Comparison of ENCODE assay signal across 8 mouse cellular contexts in the genomic region with DNA sequence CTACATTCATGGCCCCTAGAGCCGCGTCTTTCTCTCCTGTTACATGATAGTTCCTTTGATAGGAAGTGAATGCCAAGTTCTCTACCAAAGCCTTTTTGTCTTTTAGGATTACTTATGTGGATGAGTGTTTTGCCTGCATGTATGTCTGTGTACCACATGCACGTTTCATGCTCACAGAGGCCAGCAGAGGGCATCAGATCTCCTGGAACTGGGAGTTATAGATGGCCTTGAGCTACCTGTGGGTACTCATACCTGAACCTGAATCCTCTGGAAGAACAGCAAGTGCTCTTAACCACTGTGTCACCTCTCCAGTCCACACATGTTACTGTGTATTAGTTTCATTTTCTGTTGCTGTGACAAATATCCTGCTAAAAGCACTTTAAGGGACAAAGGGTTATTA. TPM values are rescaled to one million over a fixed set of nuclear protein-coding genes. Genes with fewer than 3 reads are reported as not detected.
DNase-seq lines count a peak whose midpoint lies in the region; ATAC-seq lines count a peak whose summit lies in the region.

No protein-coding gene starts in this region.

- peaks cover 21% of the 10 kb centered on the region for H3K4me1 ChIP-seq in midbrain, embryonic 10.5 days
- H3K4me1 ChIP-seq in midbrain, embryonic 13.5 days (replicated peaks) = peaks cover 13% of the 10 kb centered on the region
- peaks cover 18% of the 10 kb centered on the region for H3K4me1 ChIP-seq in embryonic facial prominence, embryonic 10.5 days

- H3K4me2 ChIP-seq in midbrain, embryonic 13.5 days (replicated peaks) = no peak overlapping the region

- peaks cover 27% of the 10 kb centered on the region for H3K27me3 ChIP-seq in midbrain, embryonic 10.5 days (ENCODE audit: low read depth, poor library complexity, severe bottlenecking)
- H3K27me3 ChIP-seq in midbrain, embryonic 13.5 days = no peaks in the 10 kb centered on the region
- H3K27me3 ChIP-seq in embryonic facial prominence, embryonic 10.5 days (replicated peaks; ENCODE audit: low read depth, poor library complexity, severe bottlenecking) = peaks cover 29% of the 10 kb centered on the region

- no peak overlapping the region for H3K9ac ChIP-seq in midbrain, embryonic 13.5 days (replicated peaks)

- no peak overlapping the region for H3K4me3 ChIP-seq in midbrain, embryonic 10.5 days
- H3K4me3 ChIP-seq in midbrain, embryonic 13.5 days (replicated peaks) = no peak overlapping the region
- no peak overlapping the region for H3K4me3 ChIP-seq in embryonic facial prominence, embryonic 10.5 days

- peaks cover 74% of the 10 kb centered on the region for H3K36me3 ChIP-seq in midbrain, embryonic 10.5 days
- H3K36me3 ChIP-seq in midbrain, embryonic 13.5 days = peaks cover 69% of the 10 kb centered on the region
- peaks cover 73% of the 10 kb centered on the region for H3K36me3 ChIP-seq in embryonic facial prominence, embryonic 10.5 days (replicated peaks)

- 76% methylated on average over 3 of the region's 3 CpGs for WGBS in midbrain, embryonic 10.5 days
- WGBS in midbrain, embryonic 13.5 days = 64% methylated on average over 3 of the region's 3 CpGs
- WGBS in embryonic facial prominence, embryonic 10.5 days = 67% methylated on average over 3 of the region's 3 CpGs

- no peak for ATAC-seq in midbrain, embryonic 13.5 days
- no peak for ATAC-seq in monocyte, adult 5-6 weeks (replicated peaks; ENCODE audit: insufficient number of reproducible peaks, low FRiP score, low TSS enrichment, poor library complexity, severe bottlenecking)

- peak; percentile 64 to 78 for DNase-seq in cerebellum, postnatal 14 days
- DNase-seq in cerebellum, adult 8-10 months = no peak
- DNase-seq in midbrain, embryonic 10.5 days (ENCODE audit: low spot score) = peak; percentile 26
- DNase-seq in embryonic facial prominence, embryonic 10.5 days (ENCODE audit: low spot score) = peak; percentile 38
- peak; percentile 61 for DNase-seq in lung, postnatal 25 days (ENCODE audit: low spot score)
- no peak for DNase-seq in Muller cell, postnatal 12 days (ENCODE audit: inconsistent ontology term)

- no peak overlapping the region for H3K27ac ChIP-seq in midbrain, embryonic 10.5 days (replicated peaks)
- H3K27ac ChIP-seq in midbrain, embryonic 13.5 days = no peak overlapping the region
- no peak overlapping the region for H3K27ac ChIP-seq in embryonic facial prominence, embryonic 10.5 days (replicated peaks)

- peaks cover 8% of the 10 kb centered on the region; the same call in 1 of the 2 replicates for H3K9me3 ChIP-seq in midbrain, embryonic 10.5 days (replicated peaks)
- H3K9me3 ChIP-seq in midbrain, embryonic 13.5 days = no peaks in the 10 kb centered on the region
- no peaks in the 10 kb centered on the region for H3K9me3 ChIP-seq in embryonic facial prominence, embryonic 10.5 days

RNA-seq across cellular contexts. Expression of a gene that starts 4.1 kb away (rescaled TPM):
- 6.4 and 8.6 TPM in 2 replicates for polyA plus RNA-seq in midbrain, embryonic 10.5 days (2016; fragmentation: Nextera tagmentation; extraction: Ambion mirVana)
- polyA plus RNA-seq in midbrain, embryonic 13.5 days (2015; fragmentation: Nextera tagmentation; extraction: Ambion mirVana) = 17.3 and 18.1 TPM in 2 replicates
- polyA plus RNA-seq in embryonic facial prominence, embryonic 10.5 days (2016; fragmentation: Nextera tagmentation; extraction: Ambion mirVana) = 2.6 and 3.1 TPM in 2 replicates
- not detected in 3 replicates for total RNA-seq in monocyte, adult 5-6 weeks (2017)

RNA-seq across cellular contexts. Expression of a gene that starts 13.0 kb away (rescaled TPM):
- polyA plus RNA-seq in midbrain, embryonic 10.5 days (2016; fragmentation: Nextera tagmentation; extraction: Ambion mirVana) = 29.4 and 35.8 TPM in 2 replicates
- 37.5 and 38.5 TPM in 2 replicates for polyA plus RNA-seq in midbrain, embryonic 13.5 days (2015; fragmentation: Nextera tagmentation; extraction: Ambion mirVana)
- polyA plus RNA-seq in embryonic facial prominence, embryonic 10.5 days (2016; fragmentation: Nextera tagmentation; extraction: Ambion mirVana) = 29.6 and 31.4 TPM in 2 replicates
- 22.9 to 34.0 TPM (median 23.0 TPM) in 3 replicates for total RNA-seq in monocyte, adult 5-6 weeks (2017)

RNA-seq across cellular contexts. Expression of a gene that starts 24.1 kb away (rescaled TPM):
- 2.6 and 2.9 TPM in 2 replicates for polyA plus RNA-seq in midbrain, embryonic 10.5 days (2016; fragmentation: Nextera tagmentation; extraction: Ambion mirVana)
- 3.3 and 3.5 TPM in 2 replicates for polyA plus RNA-seq in midbrain, embryonic 13.5 days (2015; fragmentation: Nextera tagmentation; extraction: Ambion mirVana)
- polyA plus RNA-seq in embryonic facial prominence, embryonic 10.5 days (2016; fragmentation: Nextera tagmentation; extraction: Ambion mirVana) = 1.9 and 2.4 TPM in 2 replicates
- 14.8 to 15.8 TPM (median 15.3 TPM) in 3 replicates for total RNA-seq in monocyte, adult 5-6 weeks (2017)

RNA-seq across cellular contexts. Expression of a gene that starts 27.6 kb away (rescaled TPM):
- polyA plus RNA-seq in midbrain, embryonic 10.5 days (2016; fragmentation: Nextera tagmentation; extraction: Ambion mirVana) = 8.6 and 10.8 TPM in 2 replicates
- polyA plus RNA-seq in midbrain, embryonic 13.5 days (2015; fragmentation: Nextera tagmentation; extraction: Ambion mirVana) = 23.0 and 27.3 TPM in 2 replicates
- polyA plus RNA-seq in embryonic facial prominence, embryonic 10.5 days (2016; fragmentation: Nextera tagmentation; extraction: Ambion mirVana) = 6.8 and 7.8 TPM in 2 replicates
- total RNA-seq in monocyte, adult 5-6 weeks (2017) = 6.0 to 18.9 TPM (median 12.2 TPM) in 3 replicates

RNA-seq across cellular contexts. Expression of a gene that starts 33.3 kb away (rescaled TPM):
- 45.6 and 47.5 TPM in 2 replicates for polyA plus RNA-seq in midbrain, embryonic 10.5 days (2016; fragmentation: Nextera tagmentation; extraction: Ambion mirVana)
- polyA plus RNA-seq in midbrain, embryonic 13.5 days (2015; fragmentation: Nextera tagmentation; extraction: Ambion mirVana) = 40.8 TPM in 2 replicates
- polyA plus RNA-seq in embryonic facial prominence, embryonic 10.5 days (2016; fragmentation: Nextera tagmentation; extraction: Ambion mirVana) = 53.8 and 53.9 TPM in 2 replicates
- 1.8 to 5.6 TPM (median 2.3 TPM) in 3 replicates for total RNA-seq in monocyte, adult 5-6 weeks (2017)

Comparison
In these comparisons a context has a peak if more than half of its experiments do, and no peak if none do; other contexts are left out.
1. DNase-seq: peak in cerebellum, postnatal 14 days (2 of 2), midbrain, embryonic 10.5 days (single experiment), embryonic facial prominence, embryonic 10.5 days (single experiment) and lung, postnatal 25 days (single experiment); none in cerebellum, adult 8-10 months (single experiment) and Muller cell, postnatal 12 days (single experiment).